Mouse (Mus musculus) skeletal muscle tissue, adult 2 months (tissue): ENCODE measurements at regions not wholly inside any gene's neighbourhood (a gene's known extent, or its start where the extent isn't known, plus 50 kb on each side); places are given as distances from the start of the nearest gene placed in this dataset.
"Not testable (repeated sequence)": the region's sequence is repeated elsewhere in the genome, so short reads cannot be mapped to it uniquely, and the experiment has no call there.

Experiments used
- DNase-seq: peaks from one replicate; pipeline ENCODE4 v3.0.0-alpha.2; 2012; ENCODE audit warnings: low read depth, low spot score

DNA sequence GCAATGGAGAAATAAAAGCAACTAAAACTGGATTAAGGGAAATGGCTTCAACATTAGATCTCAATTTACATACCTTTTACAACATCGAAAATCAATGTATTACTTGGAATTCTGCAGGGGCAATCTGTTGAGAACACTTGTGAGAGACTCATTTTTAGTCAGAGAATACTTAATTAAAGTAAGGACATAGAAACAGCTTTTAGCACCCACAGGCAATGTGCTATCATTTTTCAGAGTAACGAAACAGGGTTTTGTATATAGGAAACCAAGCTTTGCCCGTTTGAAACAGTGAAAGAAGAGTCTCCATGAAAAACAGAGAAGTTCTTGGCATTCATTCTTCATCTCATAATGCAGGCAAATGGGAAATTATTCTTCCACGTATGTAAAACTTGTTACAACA lies 196.4 kb downstream of the Tdrd3 start:
- DNase-seq: no peak

- DNase-seq: no peak
Measured at GRCm38 (mm10) chr14:87619368-87620035, 203.1 kb downstream of the Tdrd3 start.

DNA sequence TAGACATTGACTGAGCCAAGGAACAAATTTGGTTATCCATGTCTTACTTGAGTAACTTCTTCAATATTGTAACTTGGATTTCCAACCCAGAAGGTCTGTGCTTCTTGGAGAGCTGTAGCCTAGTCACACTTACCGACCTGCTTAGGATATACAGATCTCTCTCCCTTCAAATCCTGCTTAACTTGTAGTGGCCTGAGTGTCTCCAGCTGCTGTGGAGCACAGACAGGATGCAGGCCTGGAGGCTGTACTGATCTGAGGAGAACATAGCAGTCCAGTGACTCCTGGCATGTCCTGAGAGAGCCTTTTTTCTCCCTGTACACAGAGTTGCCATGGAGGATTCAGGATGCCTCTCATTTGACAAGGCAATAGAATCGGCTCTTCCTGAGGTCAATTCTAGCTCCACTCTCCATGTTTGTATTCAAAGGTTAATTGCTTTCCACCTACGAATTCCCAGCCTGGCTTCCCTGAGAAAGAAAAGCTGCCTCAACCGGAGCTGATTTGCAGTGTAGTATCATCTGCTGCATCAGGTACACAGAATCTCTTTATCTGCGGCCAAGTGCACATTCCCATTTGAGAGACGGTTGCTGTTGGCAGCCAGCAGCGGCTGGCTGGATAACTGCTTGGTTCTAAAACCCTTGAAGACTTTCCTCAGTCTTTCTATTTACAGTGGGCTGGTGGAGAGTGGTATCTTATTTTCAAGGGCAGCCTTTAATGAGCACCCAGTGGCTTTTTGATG lies 214.8 kb downstream of the Tdrd3 start:
- no peak for DNase-seq

DNA sequence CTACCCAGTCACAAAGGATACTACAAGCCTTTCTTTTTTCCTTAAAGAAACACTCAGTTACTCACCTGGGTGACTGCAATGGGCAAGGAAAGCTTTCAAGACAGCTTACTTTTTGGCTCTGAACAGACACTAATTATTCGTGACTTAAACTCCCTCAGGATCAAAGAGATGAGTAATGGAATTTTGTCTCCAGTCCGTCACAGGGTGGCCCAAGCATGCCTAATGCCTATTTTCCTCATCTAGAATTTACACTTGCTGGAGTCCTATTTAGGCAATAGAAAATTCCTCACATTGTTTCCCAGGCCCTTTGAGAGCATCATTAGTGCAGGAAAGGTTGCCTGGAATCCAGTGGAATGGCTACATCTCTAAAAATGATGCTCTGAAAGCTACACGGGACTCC lies 218.2 kb downstream of the Tdrd3 start:
- DNase-seq: no peak

- no peak for DNase-seq
Measured at GRCm38 (mm10) chr14:87637131-87637530, 220.7 kb downstream of the Tdrd3 start.

- no peak for DNase-seq
Measured at GRCm38 (mm10) chr14:87667910-87668309, 251.5 kb downstream of the Tdrd3 start.

GRCm38 (mm10) chr14:87669496-87669895 lies 253.1 kb downstream of the Tdrd3 start:
- DNase-seq: no peak

DNA sequence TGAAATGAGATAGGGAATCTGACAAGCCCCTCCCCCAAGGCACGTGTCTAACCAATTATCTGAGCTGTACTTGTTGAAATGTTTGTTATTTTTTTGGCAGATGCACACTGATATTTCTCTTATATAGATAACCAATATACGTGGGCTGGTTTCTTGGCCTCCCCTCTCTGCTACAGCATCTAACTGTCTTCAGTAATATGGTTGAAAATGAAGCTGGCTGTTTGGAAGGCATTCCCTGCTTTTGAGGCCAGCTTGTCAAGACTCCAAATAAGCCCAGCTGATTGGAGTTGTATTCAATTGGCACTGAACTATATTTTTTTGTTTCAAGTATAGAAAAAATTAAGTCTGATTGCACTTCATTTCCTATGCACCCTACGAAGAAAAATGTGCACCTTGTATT lies 264.3 kb downstream of the Tdrd3 start:
- DNase-seq: no peak

DNA sequence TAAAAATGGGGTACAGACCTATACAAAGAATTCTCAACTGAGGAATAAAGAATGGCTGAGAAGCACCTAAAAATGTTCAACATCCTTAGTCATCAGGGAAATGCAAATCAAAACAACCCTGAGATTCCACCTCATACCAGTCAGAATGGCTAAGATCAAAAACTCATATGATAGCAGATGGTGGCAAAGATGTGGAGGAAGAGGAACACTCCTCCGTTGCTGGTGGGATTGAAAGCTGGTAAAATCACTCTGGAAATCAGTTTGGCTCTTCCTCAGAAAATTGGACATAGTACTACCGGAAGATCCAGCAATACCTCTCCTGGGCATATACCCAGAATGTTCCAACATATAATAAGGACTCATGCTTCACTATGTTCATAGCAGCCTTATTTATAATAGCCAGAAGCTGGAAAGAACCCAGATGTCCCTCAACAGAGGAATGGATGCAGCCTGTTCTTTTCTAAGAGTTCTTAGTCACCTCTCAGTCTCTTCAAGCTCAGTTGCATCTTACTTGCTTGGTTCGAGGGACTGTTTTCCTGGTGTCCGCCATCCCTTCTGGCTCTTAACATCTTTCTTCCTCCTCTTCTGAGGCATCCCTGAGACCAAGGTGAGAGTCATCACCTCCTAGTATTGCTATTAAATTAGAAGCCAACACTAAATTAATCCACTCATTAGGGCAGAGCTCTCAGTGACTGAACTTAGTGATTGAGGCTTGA lies 266.8 kb downstream of the Tdrd3 start:
- DNase-seq: not testable (repeated sequence)

GRCm38 (mm10) chr14:87689866-87690265 lies 273.4 kb downstream of the Tdrd3 start:
- DNase-seq: no peak

GRCm38 (mm10) chr14:87736456-87736855 lies 320.0 kb downstream of the Tdrd3 start:
- no peak for DNase-seq

DNA sequence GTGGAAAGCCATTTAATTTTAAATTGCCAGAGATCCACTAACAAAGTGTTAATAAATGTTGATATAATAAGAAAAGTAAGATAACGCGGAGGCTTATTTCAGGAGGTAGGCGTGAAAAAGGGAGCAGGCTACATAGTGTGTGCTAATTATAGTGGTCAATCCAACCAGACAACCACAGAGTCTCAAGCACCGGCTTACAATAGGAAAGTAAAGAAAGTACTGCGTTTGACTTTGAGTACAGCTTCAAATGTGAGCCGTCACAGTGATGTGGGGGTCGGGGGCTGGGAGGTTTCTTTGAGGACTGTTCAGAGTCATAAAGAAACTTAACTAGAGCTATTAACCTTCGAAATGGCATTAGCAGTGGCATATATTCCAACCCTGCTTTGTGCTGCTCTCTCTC lies 329.1 kb downstream of the Tdrd3 start:
- no peak for DNase-seq

DNA sequence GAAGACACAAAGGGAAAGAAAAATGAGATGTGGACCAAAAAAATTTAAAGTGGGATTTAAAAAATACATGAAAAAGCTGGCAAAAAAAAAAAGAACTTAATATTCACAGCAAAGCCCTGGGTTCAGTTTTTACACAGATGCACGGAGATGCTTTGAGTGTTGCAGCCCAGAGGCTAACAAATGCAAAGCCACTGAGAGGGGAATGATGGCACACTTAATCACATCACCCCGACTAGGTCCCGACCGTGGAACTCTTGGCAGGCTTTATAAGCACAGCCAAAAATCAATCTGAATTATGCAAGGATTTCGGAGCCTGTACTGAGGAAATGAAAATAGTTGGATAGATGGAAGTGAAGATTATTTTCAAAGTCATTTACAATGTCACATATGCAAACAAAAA lies 329.6 kb downstream of the Tdrd3 start:
- DNase-seq: no peak

GRCm38 (mm10) chr14:87749068-87749467 lies 332.6 kb downstream of the Tdrd3 start:
- DNase-seq: no peak

DNA sequence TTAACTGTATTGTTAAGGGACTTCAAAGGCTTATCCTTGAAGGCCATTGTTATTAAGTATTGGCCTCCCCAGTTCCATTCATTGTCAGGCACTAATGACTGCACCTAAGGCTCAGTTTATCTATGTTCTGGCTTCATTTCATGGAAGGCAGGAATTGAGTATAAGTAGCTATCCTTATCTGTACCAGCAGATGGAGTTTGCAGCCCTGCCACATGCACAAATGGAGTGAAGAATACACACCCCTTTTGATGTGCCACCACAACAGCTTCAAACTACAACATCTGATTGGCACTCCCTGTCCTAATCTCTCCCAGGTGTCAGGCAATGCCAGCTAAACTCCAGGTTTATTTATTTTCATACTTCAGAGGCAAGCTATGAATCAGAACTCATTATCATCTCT lies 333.3 kb downstream of the Tdrd3 start:
- DNase-seq: no peak

- DNase-seq: no peak
Measured at GRCm38 (mm10) chr14:87750665-87751170, 334.3 kb downstream of the Tdrd3 start.

GRCm38 (mm10) chr14:87754744-87755143 lies 338.3 kb downstream of the Tdrd3 start:
- DNase-seq: no peak

GRCm38 (mm10) chr14:87775332-87775890 lies 359.0 kb downstream of the Tdrd3 start:
- DNase-seq: no peak

DNA sequence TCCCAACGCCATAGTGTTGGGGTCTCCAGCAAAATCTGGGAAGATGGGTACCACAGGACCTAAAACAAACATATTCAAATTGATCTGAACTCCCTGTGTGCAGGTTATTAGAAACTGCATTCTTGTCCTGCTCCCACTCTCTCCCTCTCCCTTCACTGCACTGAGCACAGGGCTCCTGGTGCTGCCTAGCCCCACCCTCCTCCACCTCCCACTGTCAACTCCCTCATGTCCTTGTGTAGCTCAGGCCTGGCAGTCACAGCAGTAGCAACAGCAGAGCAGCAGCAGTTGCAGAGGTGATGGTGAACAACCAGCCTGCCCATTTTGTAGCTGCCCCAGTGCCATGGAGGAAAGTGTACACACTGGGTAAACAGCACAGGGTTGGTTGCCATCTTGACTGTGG lies 383.4 kb downstream of the Tdrd3 start:
- no peak for DNase-seq

GRCm38 (mm10) chr14:87809664-87810063 lies 393.2 kb downstream of the Tdrd3 start:
- not testable (repeated sequence) for DNase-seq

DNA sequence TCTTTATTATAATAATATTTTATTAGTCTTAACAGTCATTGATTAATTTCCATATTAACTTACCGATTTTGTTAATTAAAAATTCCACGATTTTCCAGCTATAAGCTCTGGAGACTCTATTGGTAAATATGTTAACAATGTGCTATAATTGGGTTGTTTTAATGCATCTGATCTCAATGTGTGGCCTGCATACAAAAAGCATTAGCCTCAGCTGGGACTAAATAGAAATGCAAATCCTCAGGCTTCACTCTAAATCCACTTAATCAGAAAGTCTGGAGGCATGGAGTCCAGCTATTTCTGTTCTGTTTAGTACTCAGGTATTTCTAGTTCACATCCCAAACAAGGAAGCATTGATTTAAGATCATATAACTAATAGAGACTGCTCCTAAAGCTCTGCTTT lies 427.7 kb downstream of the Tdrd3 start:
- DNase-seq: no peak

DNA sequence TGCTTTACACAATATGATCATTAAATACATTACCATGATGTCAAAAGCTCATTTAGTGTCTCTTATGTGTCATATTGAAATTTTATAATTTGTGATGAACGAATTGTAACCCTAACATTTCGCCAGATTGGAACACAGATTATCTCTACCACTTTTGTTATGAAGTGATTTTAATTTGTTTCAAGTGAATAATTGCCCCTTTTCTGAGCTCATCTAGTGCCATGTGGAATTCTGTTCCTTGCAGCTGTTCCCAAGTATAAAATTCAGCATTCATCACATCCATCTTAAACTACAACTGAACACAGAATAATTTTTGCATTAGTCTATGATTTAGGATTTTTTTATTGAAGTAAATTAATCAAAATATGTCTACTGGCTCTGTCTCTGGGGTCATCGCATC lies 445.0 kb downstream of the Tdrd3 start:
- DNase-seq: no peak
